In genomic region chr11:80779527-80780344, GRCm38 (mm10) we compare ENCODE assay signal across 8 mouse cellular contexts. TPM values are rescaled to one million over a fixed set of nuclear protein-coding genes. Genes with fewer than 3 reads are reported as not detected.
DNase-seq lines count a peak whose midpoint lies in the region; ATAC-seq and TF ChIP-seq lines count a peak whose summit lies in the region.

Myo1d (minus strand) TSS chr11:80780025.

- TF ChIP-seq CTCF in thymus, adult 2 months (IDR thresholded peaks at IDR 0.05; ENCODE audit: borderline replicate concordance, control insufficient read depth, extremely low read depth, insufficient read depth, low read length, poor library complexity), result peak; percentile 77; the same call in 1 of the 2 replicates

- 0 out of 2 replicates have a peak, but pooled peaks have one; percentile 21 for TF ChIP-seq POLR2A in thymus, adult 2 months (IDR thresholded peaks at IDR 0.05; ENCODE audit: control insufficient read depth, extremely low read depth, insufficient read depth, low read length, poor library complexity)

- ATAC-seq in lung, embryonic 15.5 days (ENCODE audit: borderline replicate concordance, extremely low read depth, low FRiP score, low TSS enrichment), result peak; percentile 97

- peak within 1 kb of the TSS; percentile 65 for H3K9ac ChIP-seq in lung, embryonic 15.5 days

- peak; percentile 97 for DNase-seq in NIH3T3 (ENCODE audit: low read depth)
- DNase-seq in cerebellum, adult 9-11 months, result peak; percentile 90
- DNase-seq in frontal cortex, adult 2 months (ENCODE audit: extremely low spot score in 1 of 2, low spot score in 1 of 2), result peak; percentile 11 to 89
- peak; percentile 84 for DNase-seq in hindbrain, embryonic 10.5 days (ENCODE audit: low spot score)
- DNase-seq in layer of hippocampus, adult 9-10 months (ENCODE audit: low spot score), result peak; percentile 54
- peak; percentile 79 for DNase-seq in ovary, adult 18-20 months (ENCODE audit: low spot score)
- DNase-seq in thymus, adult 2 months, result peak; percentile 80

- H3K9me3 ChIP-seq in hindbrain, embryonic 10.5 days, result no peaks in the 10 kb centered on the region
- H3K9me3 ChIP-seq in lung, embryonic 15.5 days, result no peaks in the 10 kb centered on the region

- peak within 1 kb of the TSS; percentile 82 for H3K27ac ChIP-seq in hindbrain, embryonic 10.5 days
- peak within 1 kb of the TSS; percentile 91 for H3K27ac ChIP-seq in lung, embryonic 15.5 days
- H3K27ac ChIP-seq in thymus, adult 2 months (ENCODE audit: control insufficient read depth, insufficient read depth, low read length), result no peak within 1 kb of the TSS

- H3K36me3 ChIP-seq in hindbrain, embryonic 10.5 days, result no peaks in the 10 kb centered on the region
- no peaks in the 10 kb centered on the region for H3K36me3 ChIP-seq in lung, embryonic 15.5 days
- H3K36me3 ChIP-seq in thymus, adult 2 months (ENCODE audit: control insufficient read depth, insufficient read depth, low read length), result no peaks in the 10 kb centered on the region

- under 1% methylated on average over 87 of the region's 87 CpGs for WGBS in hindbrain, embryonic 10.5 days
- WGBS in lung, embryonic 15.5 days, result under 1% methylated on average over 59 of the region's 87 CpGs
- WGBS in thymus, adult 2 months, result 2% methylated on average over 86 of the region's 87 CpGs

- peaks cover 13% of the 10 kb centered on the region for H3K4me1 ChIP-seq in hindbrain, embryonic 10.5 days (replicated peaks)
- H3K4me1 ChIP-seq in lung, embryonic 15.5 days, result peaks cover 10% of the 10 kb centered on the region; the same call in 1 of the 2 replicates
- peaks cover 2% of the 10 kb centered on the region; the same call in 1 of the 2 replicates for H3K4me1 ChIP-seq in thymus, adult 2 months (replicated peaks; ENCODE audit: control insufficient read depth, insufficient read depth, low read length)

- peak within 1 kb of the TSS; percentile 73 for H3K4me2 ChIP-seq in lung, embryonic 15.5 days

- H3K27me3 ChIP-seq in hindbrain, embryonic 10.5 days (ENCODE audit: insufficient read depth, poor library complexity, severe bottlenecking), result peaks cover 26% of the 10 kb centered on the region
- H3K27me3 ChIP-seq in lung, embryonic 15.5 days, result no peaks in the 10 kb centered on the region
- no peaks in the 10 kb centered on the region; the same call in 1 of the 2 replicates for H3K27me3 ChIP-seq in thymus, adult 2 months (ENCODE audit: control insufficient read depth, insufficient read depth, low read length)

- peak within 1 kb of the TSS; percentile 72 for H3K4me3 ChIP-seq in hindbrain, embryonic 10.5 days
- peak within 1 kb of the TSS; percentile 73 for H3K4me3 ChIP-seq in lung, embryonic 15.5 days
- H3K4me3 ChIP-seq in thymus, adult 2 months (ENCODE audit: control insufficient read depth, insufficient read depth, low read length), result peak within 1 kb of the TSS; percentile 30

RNA-seq across cellular contexts. Expression of gene Myo1d, which starts in this region (rescaled TPM):
- polyA plus RNA-seq in frontal cortex, adult 2 months (2012; rRNA removed), result 6.2 and 7.2 TPM in 2 replicates
- polyA plus RNA-seq in hindbrain, embryonic 10.5 days (2016; fragmentation: Nextera tagmentation; extraction: Ambion mirVana), result 2.4 and 2.6 TPM in 2 replicates
- 16.0 and 18.8 TPM in 2 replicates for polyA plus RNA-seq in lung, embryonic 15.5 days (2015; fragmentation: Nextera tagmentation; extraction: Ambion mirVana)
- polyA plus RNA-seq in thymus, adult 2 months (2012; rRNA removed), result 4.6 and 5.9 TPM in 2 replicates
